In the genomic region with DNA sequence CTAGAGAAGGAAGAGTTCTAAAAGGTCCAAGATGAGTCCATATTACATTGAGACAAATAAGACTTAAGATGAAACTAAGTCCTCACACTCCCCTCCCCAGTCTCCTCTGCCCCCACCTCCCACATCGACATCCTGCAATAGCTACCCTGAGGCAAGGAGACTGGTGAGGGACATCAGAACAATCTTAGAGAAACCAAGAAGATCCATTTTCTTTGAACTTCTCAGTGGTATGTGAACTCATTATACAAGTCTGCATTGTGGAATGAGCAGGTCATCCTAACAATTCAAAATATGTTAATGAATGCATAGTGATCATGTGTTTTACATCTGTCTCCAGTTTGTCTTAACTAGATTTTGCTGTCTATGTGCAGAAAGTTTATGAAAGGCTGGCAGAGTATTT, we compare ENCODE assay signal across 15 mouse cellular contexts.
"Had no signal": no experiment of that assay in that cellular context is flagged by ENCODE, and none has a peak within 500 bp of the region (broad histone marks: within the 10 kb centered on the region; RNA-seq: fewer than 3 reads in every experiment).

No protein-coding gene starts in this region.

- H3K9ac ChIP-seq: liver, embryonic 12.5 days; liver, embryonic 15.5 days; midbrain, embryonic 12.5 days; midbrain, embryonic 15.5 days; neural tube, embryonic 12.5 days; neural tube, embryonic 15.5 days; stomach, embryonic 15.5 days had no signal

- DNase-seq: left cerebral cortex, postnatal 4 days; liver; lung, adult 18-20 months; lung, postnatal 14 days; spleen, adult 18-20 months; thymus, postnatal 25 days had no signal

- ATAC-seq: hindbrain, postnatal 0 days; intestine, postnatal 0 days; liver, embryonic 12.5 days; midbrain, embryonic 15.5 days had no signal

- H3K36me3 ChIP-seq: liver, embryonic 12.5 days; liver, embryonic 15.5 days; midbrain, embryonic 12.5 days; midbrain, embryonic 15.5 days; neural tube, embryonic 12.5 days; neural tube, embryonic 15.5 days; stomach, embryonic 15.5 days had no signal

- H3K4me2 ChIP-seq: liver, embryonic 12.5 days; liver, embryonic 15.5 days; midbrain, embryonic 12.5 days; midbrain, embryonic 15.5 days; neural tube, embryonic 12.5 days; neural tube, embryonic 15.5 days; stomach, embryonic 15.5 days had no signal

- H3K27me3 ChIP-seq: liver, embryonic 12.5 days; liver, embryonic 15.5 days; midbrain, embryonic 12.5 days; midbrain, embryonic 15.5 days; neural tube, embryonic 12.5 days; neural tube, embryonic 15.5 days; stomach, embryonic 15.5 days had no signal

- H3K4me1 ChIP-seq: liver, embryonic 12.5 days; liver, embryonic 15.5 days; midbrain, embryonic 12.5 days; midbrain, embryonic 15.5 days; neural tube, embryonic 12.5 days; neural tube, embryonic 15.5 days; stomach, embryonic 15.5 days had no signal

- H3K4me3 ChIP-seq: liver, embryonic 12.5 days; liver, embryonic 15.5 days; midbrain, embryonic 12.5 days; midbrain, embryonic 15.5 days; neural tube, embryonic 12.5 days; neural tube, embryonic 15.5 days; stomach, embryonic 15.5 days had no signal

- H3K27ac ChIP-seq: hindbrain, postnatal 0 days; liver, embryonic 12.5 days; liver, embryonic 15.5 days; midbrain, embryonic 12.5 days; midbrain, embryonic 15.5 days; neural tube, embryonic 12.5 days; neural tube, embryonic 15.5 days; stomach, embryonic 15.5 days had no signal

- H3K9me3 ChIP-seq: liver, embryonic 12.5 days; liver, embryonic 15.5 days; midbrain, embryonic 12.5 days; midbrain, embryonic 15.5 days; neural tube, embryonic 12.5 days; neural tube, embryonic 15.5 days; stomach, embryonic 15.5 days had no signal
